Mouse (Mus musculus) liver, embryonic 11.5 days (tissue): ENCODE data around the gene Dnm1. TPM values are rescaled to one million over a fixed set of nuclear protein-coding genes. Genes with fewer than 3 reads are reported as not detected.

Experiments used
- ATAC-seq: fragments of 200-750 bp; cut with Nextera tagmentation; replicated peaks from 2 replicates; pipeline ENCODE4 v1.8.0; 2017; ENCODE audit warnings: moderate number of reproducible peaks, mild to moderate bottlenecking, moderate TSS enrichment, moderate library complexity; ENCODE audit not compliant: low FRiP score
- DNase-seq: peaks from one replicate; pipeline ENCODE4 v3.0.0-alpha.2; 2017; ENCODE audit warnings: low spot score
- H3K27ac ChIP-seq: fragments of 300-500 bp; sonication (generic); 2 replicates; pipeline ENCODE4 v1.5.1; 2014; ENCODE audit warnings: mild to moderate bottlenecking, low read depth, low read length, control low read depth
- H3K27me3 ChIP-seq: fragments of 300-500 bp; sonication (generic); replicated peaks from 2 replicates; pipeline ENCODE4 v1.6.1; 2014; ENCODE audit warnings: low read length, mixed read lengths; ENCODE audit not compliant: control insufficient read depth, insufficient read depth
- H3K36me3 ChIP-seq: fragments of 300-500 bp; sonication (generic); 2 replicates; pipeline ENCODE4 v1.6.1; 2014; ENCODE audit warnings: mild to moderate bottlenecking, low read length, moderate library complexity, mixed read lengths; ENCODE audit not compliant: control insufficient read depth, insufficient read depth
- H3K4me1 ChIP-seq: fragments of 300-500 bp; sonication (generic); replicated peaks from 2 replicates; pipeline ENCODE4 v1.6.1; 2014; ENCODE audit warnings: low read length, mixed read lengths; ENCODE audit not compliant: control insufficient read depth, insufficient read depth
- H3K4me2 ChIP-seq: fragments of 300-500 bp; sonication (generic); 2 replicates; pipeline ENCODE4 v1.6.1; 2014; ENCODE audit warnings: mild to moderate bottlenecking, control low read depth, moderate library complexity
- H3K4me3 ChIP-seq: fragments of 300-500 bp; sonication (generic); 2 replicates; pipeline ENCODE4 v1.5.1; 2014; ENCODE audit warnings: low read depth, low read length, control low read depth
- H3K9ac ChIP-seq: fragments of 300-500 bp; sonication (generic); 2 replicates; pipeline ENCODE4 v1.6.1; 2014; ENCODE audit warnings: low read depth, low read length, control low read depth
- H3K9me3 ChIP-seq: fragments of 300-500 bp; sonication (generic); 2 replicates; pipeline ENCODE4 v1.6.1; 2016; ENCODE audit warnings: low read length, inconsistent platforms, mixed read lengths; ENCODE audit not compliant: control insufficient read depth
- WGBS: fragments of 180-500 bp; shearing (Covaris S2); extraction: QIAGEN DNeasy Blood & Tissue Kit; methylation state at CpG from one replicate; pipeline ENCODE4 v1.1.7; 2014; 5-methylcytosine and 5-hydroxymethylcytosine counted together
- polyA plus RNA-seq: library from polyadenylated mRNA; unstranded; fragments of >200 nt; fragmentation: Nextera tagmentation; extraction: Ambion mirVana; gene quantifications from 2 replicates; pipeline ENCODE4 v1.2.1, GENCODE M21; 2014

Dnm1 gene
- polyA plus RNA-seq, 1 experiment from 2014 or later, result 9.3 TPM

- H3K4me1 ChIP-seq, result peaks cover 20% of the 10 kb centered on the region
- no peak overlapping the region for H3K27ac ChIP-seq
- no peaks in the 10 kb centered on the region for H3K9me3 ChIP-seq
- no peak overlapping the region for H3K4me2 ChIP-seq
- H3K36me3 ChIP-seq, result no peaks in the 10 kb centered on the region
- peaks cover 3% of the 10 kb centered on the region for H3K27me3 ChIP-seq
- ATAC-seq (no peak), DNase-seq (no peak)
- WGBS, result 65% methylated on average over 3 of the region's 3 CpGs
- no peak overlapping the region for H3K4me3 ChIP-seq
- H3K9ac ChIP-seq, result no peak overlapping the region
Measured at GRCm38 (mm10) chr2:32357710-32358109, 4.6 kb upstream of the Dnm1 start.

GRCm38 (mm10) chr2:32356216-32356615, 3.1 kb upstream of the Dnm1 start:
- H3K27me3 ChIP-seq, result peaks cover 18% of the 10 kb centered on the region

DNA sequence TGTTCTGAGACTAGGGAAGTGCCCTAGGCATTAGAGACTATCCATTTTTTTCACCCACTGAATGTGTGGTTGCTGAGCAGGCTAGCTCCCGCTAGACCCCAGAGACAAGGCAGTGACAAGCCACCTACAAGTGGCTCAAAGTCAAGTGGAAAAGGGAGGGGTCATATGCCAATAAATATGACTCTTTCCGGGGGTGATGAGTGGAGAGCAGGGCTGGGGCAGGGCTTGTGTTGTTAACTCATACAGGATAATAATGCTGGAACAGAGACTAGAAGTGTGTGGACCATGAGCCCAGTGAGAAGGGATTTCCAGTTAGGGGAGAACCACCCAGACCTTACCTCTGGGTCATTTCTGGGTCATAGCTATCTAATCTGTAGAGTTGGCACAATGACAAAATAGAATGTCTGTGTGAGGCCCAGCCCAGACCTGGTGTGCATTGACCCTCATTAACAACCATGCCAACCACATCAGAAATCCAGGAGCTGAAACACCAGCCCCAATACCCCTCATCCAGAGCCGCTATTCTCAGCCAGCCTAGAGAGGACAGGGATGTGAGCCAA, 1.3 kb upstream of the Dnm1 start:
- 75% methylated on average over 3 of the region's 3 CpGs for WGBS
- H3K9ac ChIP-seq, result no peak overlapping the region
- H3K9me3 ChIP-seq, result no peaks in the 10 kb centered on the region
- no peak overlapping the region for H3K27ac ChIP-seq
- no peak for DNase-seq
- no peak for ATAC-seq
- no peak overlapping the region for H3K4me3 ChIP-seq
- no peaks in the 10 kb centered on the region for H3K36me3 ChIP-seq
- H3K4me2 ChIP-seq, result no peak overlapping the region
- peaks cover 32% of the 10 kb centered on the region for H3K27me3 ChIP-seq
- peaks cover 17% of the 10 kb centered on the region for H3K4me1 ChIP-seq

More at GRCm38 (mm10) chr2:32356216-32356615, 3.1 kb upstream of the Dnm1 start:
- ATAC-seq, result no peak
- H3K4me2 ChIP-seq, result no peak overlapping the region
- H3K36me3 ChIP-seq, result no peaks in the 10 kb centered on the region
- H3K9ac ChIP-seq, result no peak overlapping the region
- no peak overlapping the region for H3K27ac ChIP-seq
- H3K4me3 ChIP-seq, result no peak overlapping the region
- peaks cover 23% of the 10 kb centered on the region for H3K4me1 ChIP-seq
- no peak for DNase-seq
- 75% methylated on average over 10 of the region's 10 CpGs for WGBS
- no peaks in the 10 kb centered on the region for H3K9me3 ChIP-seq

GRCm38 (mm10) chr2:32353836-32354235, 698 bp upstream of the Dnm1 start:
- WGBS, result 41% methylated on average over 6 of the region's 6 CpGs
- Histone ChIP-seq H3K36me3 (no peaks in the 10 kb centered on the region), H3K9me3 (no peaks in the 10 kb centered on the region), H3K27ac (no peak overlapping the region), H3K9ac (no peak overlapping the region), H3K4me2 (peak overlapping the region; percentile 98), H3K27me3 (peaks cover 34% of the 10 kb centered on the region), H3K4me1 (peaks cover 17% of the 10 kb centered on the region), H3K4me3 (no peak overlapping the region)
- ATAC-seq (no peak), DNase-seq (no peak)

DNA sequence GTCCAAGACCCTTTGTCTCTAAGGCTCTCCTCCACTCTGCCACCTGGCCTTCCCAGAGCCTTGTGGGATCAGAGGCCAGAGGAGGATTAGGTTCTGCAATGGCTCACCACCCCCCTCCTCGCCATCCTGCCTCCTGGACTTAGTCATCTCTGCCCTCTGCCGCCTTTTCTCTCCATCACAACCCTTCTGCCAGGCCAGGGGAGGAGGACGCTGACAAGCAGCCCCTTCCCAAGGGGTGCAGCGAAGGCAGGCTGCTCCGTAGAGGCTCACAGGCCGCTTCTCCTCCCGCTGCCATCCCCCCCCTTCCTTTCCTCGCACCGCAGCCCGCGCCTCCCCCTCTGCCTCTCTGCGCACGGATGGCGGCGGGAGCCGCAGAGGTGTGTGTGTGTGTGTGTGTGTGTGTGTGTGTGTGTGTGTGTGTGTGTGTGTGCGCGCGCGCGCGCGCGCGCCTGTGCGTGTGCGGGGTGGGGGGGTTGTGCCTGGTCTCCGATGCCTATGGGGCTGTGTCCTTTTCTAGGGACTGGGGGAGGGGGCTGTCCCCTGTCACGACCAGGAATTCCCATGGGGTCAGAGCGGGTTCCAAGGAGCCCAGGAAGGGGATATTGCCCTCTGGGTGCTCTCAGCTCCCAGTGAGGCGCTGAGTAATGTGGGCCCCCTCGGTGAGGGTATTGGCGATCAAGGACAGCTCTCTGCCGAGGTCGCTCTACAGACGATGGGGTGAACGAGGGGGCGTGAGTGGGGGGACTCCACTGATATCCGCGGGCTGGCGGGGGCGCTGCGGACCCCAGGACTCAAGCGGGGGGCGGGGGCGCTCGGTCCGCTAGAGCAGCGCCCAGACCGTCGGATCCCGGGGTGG, 759 bp downstream of the Dnm1 start, which contains the start of gene Ciz1:
Ciz1 (plus strand) TSS at position 177 of the 856 bp plus-strand sequence.
- ATAC-seq (peak; percentile 24), DNase-seq (no peak)
- peaks cover 39% of the 10 kb centered on the region for H3K27me3 ChIP-seq
- no peak within 1 kb of the TSS for H3K27ac ChIP-seq
- H3K4me3 ChIP-seq, result peak within 1 kb of the TSS; percentile 63
- peak within 1 kb of the TSS; percentile 67 for H3K9ac ChIP-seq
- H3K4me2 ChIP-seq, result peak within 1 kb of the TSS; percentile 98
- no peaks in the 10 kb centered on the region for H3K9me3 ChIP-seq
- peaks cover 17% of the 10 kb centered on the region for H3K4me1 ChIP-seq
- WGBS, result 3% methylated on average over 47 of the region's 52 CpGs
- H3K36me3 ChIP-seq, result no peaks in the 10 kb centered on the region

GRCm38 (mm10) chr2:32351471-32351961, 1.6 kb downstream of the Dnm1 start:
- H3K27me3 ChIP-seq, result peaks cover 43% of the 10 kb centered on the region
- no peak overlapping the region for H3K9ac ChIP-seq
- 49% methylated on average over 9 of the region's 9 CpGs for WGBS
- no peaks in the 10 kb centered on the region for H3K9me3 ChIP-seq
- no peaks in the 10 kb centered on the region for H3K36me3 ChIP-seq
- DNase-seq (no peak), ATAC-seq (no peak)
- H3K4me2 ChIP-seq, result peak overlapping the region; percentile 98
- H3K4me1 ChIP-seq, result peaks cover 17% of the 10 kb centered on the region
- peak overlapping the region; percentile 63 for H3K4me3 ChIP-seq
- no peak overlapping the region for H3K27ac ChIP-seq

DNA sequence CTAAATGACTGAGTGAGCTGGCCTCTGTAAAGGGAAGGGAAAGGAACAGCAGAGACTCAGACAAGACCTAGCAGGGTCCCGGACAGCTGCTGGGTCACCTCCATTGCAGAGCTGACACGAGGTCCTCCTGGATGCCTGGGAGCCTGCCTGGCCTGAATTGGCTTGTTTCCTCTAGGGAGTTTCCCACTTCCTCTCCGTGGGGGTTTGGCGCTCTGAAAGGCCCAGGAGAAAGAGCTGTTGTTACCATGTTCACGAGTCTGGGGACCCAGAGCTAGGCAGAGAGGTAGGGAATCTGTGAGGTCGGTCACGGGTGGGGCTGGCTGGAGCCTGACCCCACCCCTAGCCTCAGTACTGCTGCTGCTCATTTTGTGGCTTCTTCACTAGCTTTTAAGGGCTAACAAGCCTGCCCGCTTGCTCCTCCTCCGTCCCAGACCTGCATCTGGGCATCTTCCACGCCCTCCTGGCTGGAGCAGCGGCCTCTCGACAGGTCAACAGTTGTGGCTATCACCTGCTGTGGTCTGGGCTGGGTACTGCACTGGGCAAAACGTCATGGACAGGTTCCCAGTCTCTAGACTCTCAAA, 2.6 kb downstream of the Dnm1 start:
- Histone ChIP-seq H3K4me2 (no peak overlapping the region), H3K36me3 (no peaks in the 10 kb centered on the region), H3K9me3 (no peaks in the 10 kb centered on the region), H3K4me3 (no peak overlapping the region), H3K27me3 (peaks cover 43% of the 10 kb centered on the region), H3K27ac (no peak overlapping the region), H3K9ac (no peak overlapping the region), H3K4me1 (peaks cover 17% of the 10 kb centered on the region)
- DNase-seq, result no peak
- 48% methylated on average over 13 of the region's 13 CpGs for WGBS
- ATAC-seq, result no peak

GRCm38 (mm10) chr2:32349625-32350255, 3.4 kb downstream of the Dnm1 start:
- Histone ChIP-seq H3K27ac (no peak overlapping the region), H3K9me3 (no peaks in the 10 kb centered on the region), H3K4me3 (no peak overlapping the region), H3K9ac (no peak overlapping the region), H3K4me1 (peaks cover 17% of the 10 kb centered on the region), H3K4me2 (no peak overlapping the region), H3K36me3 (no peaks in the 10 kb centered on the region), H3K27me3 (peaks cover 43% of the 10 kb centered on the region)
- ATAC-seq (no peak), DNase-seq (no peak)
- WGBS, result 59% methylated on average over 8 of the region's 8 CpGs
